Mouse (Mus musculus) liver, embryonic 15.5 days (tissue): Measurements from ENCODE around the gene BC028528. TPM values are rescaled to one million over a fixed set of nuclear protein-coding genes. Genes with fewer than 3 reads are reported as not detected.

Experiments
- ATAC-seq: fragments of 200-750 bp; cut with Nextera tagmentation; 2 replicates; pipeline ENCODE4 v1.8.0; 2017; ENCODE audit warnings: moderate number of reproducible peaks, mild to moderate bottlenecking, moderate library complexity; ENCODE audit not compliant: insufficient read depth
- H3K27ac ChIP-seq: fragments of 300-500 bp; sonication (generic); replicated peaks from 2 replicates; pipeline ENCODE4 v1.5.1; 2015; ENCODE audit warnings: mild to moderate bottlenecking, inconsistent platforms
- H3K27me3 ChIP-seq: fragments of 300-500 bp; sonication (generic); 2 replicates; pipeline ENCODE4 v1.6.1; 2015; ENCODE audit warnings: mild to moderate bottlenecking, inconsistent platforms
- H3K36me3 ChIP-seq: fragments of 300-500 bp; sonication (generic); replicated peaks from 2 replicates; pipeline ENCODE4 v1.6.1; 2015; ENCODE audit warnings: moderate library complexity, mild to moderate bottlenecking, inconsistent platforms
- H3K4me1 ChIP-seq: fragments of 300-500 bp; sonication (generic); replicated peaks from 2 replicates; pipeline ENCODE4 v1.6.1; 2015; ENCODE audit warnings: inconsistent platforms
- H3K4me2 ChIP-seq: fragments of 300-500 bp; sonication (generic); 2 replicates; pipeline ENCODE4 v1.6.1; 2015; ENCODE audit warnings: moderate library complexity, mild to moderate bottlenecking, inconsistent platforms
- H3K4me3 ChIP-seq: fragments of 300-500 bp; sonication (generic); replicated peaks from 2 replicates; pipeline ENCODE4 v1.5.1; 2015; ENCODE audit warnings: mild to moderate bottlenecking, inconsistent platforms
- H3K9ac ChIP-seq: fragments of 300-500 bp; sonication (generic); 2 replicates; pipeline ENCODE4 v1.6.1; 2015; ENCODE audit warnings: moderate library complexity, mild to moderate bottlenecking, inconsistent platforms
- H3K9me3 ChIP-seq: fragments of 300-500 bp; sonication (generic); replicated peaks from 2 replicates; pipeline ENCODE4 v1.6.1; 2016; ENCODE audit warnings: inconsistent platforms
- WGBS: fragments of 180-500 bp; shearing (Covaris S2); methylation state at CpG from one replicate; pipeline ENCODE4 v1.1.7; 2015; ENCODE audit warnings: mixed read lengths; ENCODE audit not compliant: insufficient replicate concordance; 5-methylcytosine and 5-hydroxymethylcytosine counted together
- polyA plus RNA-seq: library from polyadenylated mRNA; unstranded; fragments of >200 nt; fragmentation: Nextera tagmentation; extraction: Ambion mirVana; gene quantifications from 2 replicates; pipeline ENCODE4 v1.2.1, GENCODE M21; 2015

Gene BC028528
- 6.6 and 7.0 TPM in 2 replicates for polyA plus RNA-seq

DNA sequence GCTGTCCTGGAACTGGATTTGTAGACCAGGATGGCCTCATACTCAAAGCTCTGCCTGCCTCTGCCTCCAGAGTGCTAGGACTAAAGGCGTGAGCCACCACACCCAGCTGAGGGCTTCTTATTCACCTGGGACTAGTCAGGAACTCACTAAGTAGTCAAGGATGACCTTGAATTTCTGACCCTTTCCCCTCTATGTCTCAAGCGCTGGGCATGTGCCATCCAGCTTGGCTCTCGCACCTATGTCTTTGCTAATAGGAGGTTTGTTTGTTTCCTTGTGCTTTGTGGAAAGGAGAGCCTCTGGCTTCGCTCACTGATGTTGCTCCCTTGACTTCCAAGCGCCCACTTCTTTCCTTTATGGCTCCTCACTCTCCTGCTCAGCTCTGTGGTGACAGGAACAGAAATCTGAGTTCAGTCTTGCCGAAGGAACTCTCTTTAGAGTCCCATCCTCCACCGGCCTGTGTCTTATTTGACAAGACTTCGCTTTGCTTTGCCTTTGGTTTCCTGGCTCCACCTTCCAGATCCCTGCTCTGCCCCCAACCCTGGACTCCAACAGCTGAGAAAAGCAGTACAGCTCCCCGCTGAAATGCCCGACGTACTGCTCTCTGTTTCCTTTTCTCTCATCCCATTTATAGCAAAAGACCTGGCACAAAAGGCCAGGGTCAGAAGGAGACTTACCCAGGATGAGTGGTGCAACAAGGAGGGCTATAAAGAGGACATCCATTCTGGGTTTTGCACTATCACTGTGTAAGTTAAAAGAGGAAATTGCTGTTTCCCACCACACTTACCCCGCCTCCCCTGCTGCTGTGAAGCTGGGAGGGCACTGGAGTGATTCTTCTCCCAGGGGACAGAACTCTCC is at the start of gene BC028528:
Gene BC028528 (minus strand): TSS at position 795 of the 855 bp plus-strand sequence.
- Histone ChIP-seq H3K9me3 (no peaks in the 10 kb centered on the region), H3K4me2 (peak within 1 kb of the TSS; percentile 87), H3K4me1 (peaks cover 44% of the 10 kb centered on the region), H3K9ac (peak within 1 kb of the TSS; percentile 10; the same call in 1 of the 2 replicates), H3K27me3 (peaks cover 9% of the 10 kb centered on the region; the same call in 1 of the 2 replicates), H3K36me3 (no peaks in the 10 kb centered on the region), H3K4me3 (peak within 1 kb of the TSS; percentile 19), H3K27ac (peak within 1 kb of the TSS; percentile 61)
- no peak for ATAC-seq
- 19% methylated on average over 12 of the region's 12 CpGs for WGBS

DNA sequence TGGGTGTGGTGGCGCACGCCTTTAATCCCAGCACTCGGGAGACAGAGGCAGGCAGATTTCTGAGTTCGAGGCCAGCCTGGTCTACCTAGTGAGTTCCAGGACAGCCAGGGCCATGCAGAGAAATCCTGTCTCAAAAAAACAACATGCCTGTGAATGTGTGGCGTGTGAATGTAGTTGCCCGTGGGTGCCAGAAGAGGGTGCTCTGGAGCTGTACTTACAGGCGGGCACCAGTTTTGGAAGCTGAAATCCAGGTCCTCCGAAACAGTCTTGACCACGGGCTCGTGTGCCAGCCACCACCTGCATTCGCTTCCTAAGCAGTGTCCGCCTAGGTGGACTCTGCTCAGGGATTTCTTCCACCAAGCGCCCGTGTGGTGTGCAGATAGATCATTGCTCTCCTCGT is 47.0 kb upstream of the BC028528 start:
- no peak overlapping the region for H3K27ac ChIP-seq
- H3K36me3 ChIP-seq, result peaks cover 98% of the 10 kb centered on the region
- no peak overlapping the region for H3K4me2 ChIP-seq
- 86% methylated on average over 15 of the region's 15 CpGs for WGBS
- H3K4me3 ChIP-seq, result no peak overlapping the region
- H3K9me3 ChIP-seq, result no peaks in the 10 kb centered on the region
- no peaks in the 10 kb centered on the region; the same call in 1 of the 2 replicates for H3K4me1 ChIP-seq
- no peaks in the 10 kb centered on the region for H3K27me3 ChIP-seq
- H3K9ac ChIP-seq, result no peak overlapping the region
- no peak for ATAC-seq

DNA sequence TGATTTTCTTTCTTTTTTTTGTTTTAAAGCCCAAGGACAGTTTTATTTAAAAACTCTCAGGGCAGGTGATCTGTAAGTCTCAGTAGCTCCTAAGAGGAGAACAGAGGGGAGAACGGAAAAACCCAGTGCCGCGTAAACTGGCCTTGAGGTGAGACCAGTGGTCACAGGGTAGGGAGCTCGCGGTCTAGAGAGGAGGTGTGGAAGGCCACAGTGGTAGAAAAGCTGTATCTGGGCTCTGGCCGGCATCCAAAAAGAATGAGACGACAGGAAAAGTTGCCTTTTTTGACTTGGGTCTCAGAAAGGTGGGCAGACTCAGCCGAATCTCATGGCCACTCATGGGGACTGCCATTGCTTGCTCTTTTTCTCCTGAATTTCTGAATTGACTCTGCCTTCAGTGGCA is 46.4 kb upstream of the BC028528 start:
- H3K27me3 ChIP-seq, result no peaks in the 10 kb centered on the region
- WGBS, result 89% methylated on average over 8 of the region's 8 CpGs
- peaks cover 98% of the 10 kb centered on the region for H3K36me3 ChIP-seq
- no peak overlapping the region for H3K4me2 ChIP-seq
- H3K27ac ChIP-seq, result no peak overlapping the region
- ATAC-seq, result no peak
- no peak overlapping the region for H3K4me3 ChIP-seq
- H3K9ac ChIP-seq, result no peak overlapping the region
- no peaks in the 10 kb centered on the region for H3K9me3 ChIP-seq
- H3K4me1 ChIP-seq, result no peaks in the 10 kb centered on the region; the same call in 1 of the 2 replicates

DNA sequence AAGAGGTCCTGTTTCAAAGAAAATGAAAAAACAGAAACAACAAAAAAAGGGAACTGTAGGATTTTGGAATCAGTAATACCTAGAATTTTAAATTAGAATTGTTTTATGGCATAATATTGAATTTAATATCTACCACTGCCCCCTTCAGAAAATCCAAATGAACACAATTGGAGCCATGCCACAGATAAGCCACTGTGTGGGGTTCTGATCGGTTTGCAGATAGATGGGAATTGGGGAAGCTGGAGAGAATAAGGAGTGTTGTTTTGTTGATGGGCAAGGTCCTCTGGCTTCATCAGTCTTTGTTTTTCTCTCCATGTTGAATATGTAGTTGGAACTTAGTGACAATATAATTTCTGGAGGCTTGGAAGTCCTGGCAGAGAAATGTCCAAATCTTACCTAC is 42.6 kb upstream of the BC028528 start:
- Histone ChIP-seq H3K27ac (no peak overlapping the region), H3K4me2 (no peak overlapping the region), H3K9me3 (no peaks in the 10 kb centered on the region), H3K36me3 (peaks cover 62% of the 10 kb centered on the region), H3K9ac (no peak overlapping the region), H3K27me3 (no peaks in the 10 kb centered on the region), H3K4me3 (no peak overlapping the region), H3K4me1 (peaks cover 22% of the 10 kb centered on the region)
- WGBS, result 76% methylated on average over 1 of the region's 1 CpGs
- ATAC-seq, result no peak

DNA sequence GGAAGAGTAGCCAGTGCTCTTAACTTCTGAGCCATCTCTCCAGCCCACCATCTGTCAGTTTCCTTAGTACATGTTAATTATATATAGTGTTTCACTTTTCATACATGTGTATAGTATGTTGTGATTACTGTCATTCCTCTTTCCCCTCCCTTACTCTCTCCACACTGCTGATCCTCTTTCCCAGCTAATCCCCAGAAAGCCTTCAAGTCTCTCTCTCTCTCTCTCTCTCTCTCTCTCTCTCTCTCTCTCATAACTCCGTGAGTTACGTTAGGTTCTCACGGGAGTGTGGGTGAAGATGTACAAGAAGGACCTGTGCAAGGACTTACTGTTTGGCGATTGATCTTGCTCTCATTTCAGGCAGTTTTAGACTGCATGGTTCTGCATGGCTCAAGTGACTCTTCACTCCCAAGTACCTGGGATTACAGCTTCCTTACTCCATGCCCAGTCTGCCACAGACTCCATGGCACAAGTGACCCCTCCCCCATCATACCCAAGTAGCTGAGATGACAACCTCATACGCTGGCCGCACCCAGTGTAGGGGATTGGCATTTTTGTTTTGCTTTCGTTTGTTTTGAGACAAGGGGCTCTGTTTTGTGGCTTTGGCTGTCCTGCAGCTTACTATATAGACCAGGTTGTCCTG is 41.4 kb upstream of the BC028528 start:
- Histone ChIP-seq H3K27me3 (no peaks in the 10 kb centered on the region), H3K9me3 (no peaks in the 10 kb centered on the region), H3K27ac (no peak overlapping the region), H3K4me3 (no peak overlapping the region), H3K36me3 (peaks cover 50% of the 10 kb centered on the region), H3K9ac (no peak overlapping the region), H3K4me1 (peaks cover 26% of the 10 kb centered on the region), H3K4me2 (no peak overlapping the region)
- no peak for ATAC-seq
- 90% methylated on average over 7 of the region's 7 CpGs for WGBS

DNA sequence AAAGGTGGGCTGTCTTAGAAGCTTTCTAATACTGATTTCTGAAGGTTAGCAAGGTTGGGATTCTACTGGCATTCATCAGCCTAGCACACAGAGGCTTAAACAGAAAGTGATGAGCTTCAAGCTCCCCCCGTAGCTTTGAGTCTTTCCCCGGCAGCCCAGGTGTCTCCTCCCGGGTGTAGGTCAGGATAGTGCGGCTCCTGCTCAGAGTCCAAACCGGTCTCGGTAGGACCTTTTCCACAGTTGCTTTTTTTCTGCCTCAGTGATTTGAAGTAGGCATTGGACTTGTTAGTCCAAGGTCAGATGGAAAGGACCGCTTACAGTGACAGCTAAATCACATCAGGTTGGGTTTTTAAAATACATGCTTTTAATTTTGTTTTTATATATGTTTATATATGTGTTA is 40.8 kb upstream of the BC028528 start:
- H3K36me3 ChIP-seq, result peaks cover 43% of the 10 kb centered on the region
- WGBS, result 80% methylated on average over 7 of the region's 7 CpGs
- H3K9ac ChIP-seq, result no peak overlapping the region
- peaks cover 31% of the 10 kb centered on the region for H3K4me1 ChIP-seq
- no peak for ATAC-seq
- H3K9me3 ChIP-seq, result no peaks in the 10 kb centered on the region
- no peaks in the 10 kb centered on the region for H3K27me3 ChIP-seq
- H3K4me3 ChIP-seq, result no peak overlapping the region
- peak overlapping the region; percentile 6; the same call in 1 of the 2 replicates for H3K4me2 ChIP-seq
- H3K27ac ChIP-seq, result no peak overlapping the region

DNA sequence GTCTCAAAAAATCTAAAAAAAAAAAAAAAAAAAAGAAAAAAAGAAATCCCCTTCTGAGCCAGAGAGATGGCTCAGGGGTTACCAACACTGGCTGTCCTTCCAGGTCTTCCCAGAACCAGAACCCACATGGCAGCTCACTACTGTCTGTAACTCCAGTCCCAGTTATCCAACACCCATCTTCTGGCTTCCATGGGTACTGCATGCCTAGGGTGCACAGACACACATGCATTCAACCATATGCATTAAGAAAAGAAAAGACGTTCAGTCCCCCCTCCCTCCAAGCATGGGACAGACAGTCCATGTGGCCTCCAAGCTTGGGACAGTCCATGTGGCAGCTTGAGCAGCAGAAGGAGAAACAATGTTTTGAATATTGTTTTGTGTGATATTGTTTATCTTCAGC is 40.4 kb upstream of the BC028528 start:
- Histone ChIP-seq H3K36me3 (peaks cover 39% of the 10 kb centered on the region), H3K27ac (no peak overlapping the region), H3K27me3 (no peaks in the 10 kb centered on the region), H3K9me3 (no peaks in the 10 kb centered on the region), H3K4me3 (no peak overlapping the region), H3K4me2 (peak overlapping the region; percentile 6; the same call in 1 of the 2 replicates), H3K4me1 (peaks cover 35% of the 10 kb centered on the region), H3K9ac (no peak overlapping the region)
- 47% methylated on average over 1 of the region's 1 CpGs for WGBS
- no peak for ATAC-seq

DNA sequence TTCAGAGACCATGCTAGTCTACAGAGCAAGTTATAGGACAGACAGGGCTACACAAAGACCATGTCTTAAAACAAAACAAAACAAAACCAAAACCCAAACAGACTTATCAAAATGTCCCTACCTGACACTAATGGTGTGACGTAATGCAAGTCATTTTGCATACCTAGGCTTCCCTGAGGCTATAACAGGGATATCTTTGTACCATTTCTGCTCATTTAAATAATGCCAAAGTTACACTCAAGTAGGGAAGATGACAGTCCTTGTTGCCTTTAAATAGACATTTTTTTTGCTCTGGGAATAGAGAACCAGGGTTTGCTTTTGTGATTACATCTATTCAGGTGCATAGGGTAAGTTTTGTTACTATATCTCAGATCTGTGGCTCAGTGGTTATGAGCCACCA is 39.7 kb upstream of the BC028528 start:
- H3K9ac ChIP-seq, result peak overlapping the region; percentile 98; the same call in 1 of the 2 replicates
- ATAC-seq, result no peak
- peak overlapping the region; percentile 90 for H3K4me3 ChIP-seq
- 79% methylated on average over 1 of the region's 1 CpGs for WGBS
- H3K4me2 ChIP-seq, result peak overlapping the region; percentile 83
- no peaks in the 10 kb centered on the region for H3K27me3 ChIP-seq
- H3K36me3 ChIP-seq, result peaks cover 32% of the 10 kb centered on the region
- H3K9me3 ChIP-seq, result no peaks in the 10 kb centered on the region
- peaks cover 35% of the 10 kb centered on the region for H3K4me1 ChIP-seq
- no peak overlapping the region for H3K27ac ChIP-seq

DNA sequence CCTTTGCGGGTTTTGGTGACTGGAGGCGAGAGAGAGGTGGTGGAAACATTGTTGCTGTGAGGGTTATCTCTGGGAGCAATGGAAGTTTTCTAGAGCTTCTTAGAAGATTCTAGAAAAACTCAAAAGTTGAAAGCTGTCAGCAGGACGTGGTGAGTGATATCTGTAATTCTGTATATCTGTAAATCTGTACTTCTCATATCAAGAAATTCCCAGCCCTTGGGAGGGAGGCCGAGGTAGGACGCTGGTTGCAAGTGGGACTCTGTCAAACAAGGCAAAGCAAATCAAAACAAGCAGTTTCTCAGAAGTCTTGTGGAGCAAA is 38.6 kb upstream of the BC028528 start:
- H3K4me1 ChIP-seq, result peaks cover 35% of the 10 kb centered on the region
- H3K27me3 ChIP-seq, result no peaks in the 10 kb centered on the region
- H3K4me2 ChIP-seq, result peak overlapping the region; percentile 83
- ATAC-seq, result no peak
- H3K36me3 ChIP-seq, result peaks cover 24% of the 10 kb centered on the region
- H3K9me3 ChIP-seq, result no peaks in the 10 kb centered on the region
- H3K27ac ChIP-seq, result peak overlapping the region; percentile 91
- under 1% methylated on average over 5 of the region's 5 CpGs for WGBS
- H3K4me3 ChIP-seq, result peak overlapping the region; percentile 90
- H3K9ac ChIP-seq, result peak overlapping the region; percentile 98

DNA sequence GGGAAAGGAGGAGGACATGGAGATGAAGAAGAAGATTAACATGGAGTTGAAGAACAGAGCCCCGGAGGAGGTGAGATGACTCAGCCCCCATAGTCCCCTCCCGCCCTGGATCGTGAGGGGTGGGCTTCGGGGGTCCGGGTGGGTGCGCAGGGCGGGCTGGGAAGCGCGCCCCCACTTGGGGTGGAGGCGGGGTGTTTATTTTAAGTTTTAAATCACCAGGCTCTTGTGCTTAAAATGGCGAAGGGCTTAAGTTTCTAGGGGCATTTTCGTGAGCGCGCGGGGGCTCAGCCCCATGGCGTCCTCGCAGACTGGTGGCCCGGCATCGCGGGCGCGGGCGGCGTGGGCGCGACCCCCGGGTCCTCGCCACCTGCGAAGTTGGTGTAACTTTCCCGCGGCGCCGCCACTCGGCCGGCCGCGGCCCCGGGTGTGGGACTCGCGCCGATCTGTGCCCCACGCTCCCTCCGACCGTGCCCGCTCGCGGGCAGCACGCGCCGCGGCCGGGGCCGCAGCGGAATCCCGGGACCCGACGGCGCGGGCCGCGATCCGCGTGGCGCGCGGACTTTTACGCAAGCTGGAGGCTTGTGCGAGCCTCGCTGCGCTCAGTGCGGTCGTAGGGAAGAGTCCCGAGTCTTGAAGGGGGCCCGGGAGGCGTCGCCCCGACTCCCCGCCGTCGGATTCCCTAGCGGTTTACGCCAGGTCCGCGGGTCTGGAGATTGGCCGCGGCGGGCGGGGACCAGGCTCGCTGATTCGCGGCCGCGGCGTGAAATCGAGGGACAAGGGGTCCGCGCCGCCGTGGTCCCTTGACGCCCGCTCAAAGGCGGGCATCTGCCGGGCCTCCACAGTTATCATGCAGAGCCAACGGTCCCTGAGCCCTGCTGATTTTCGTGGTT is 38.0 kb upstream of the BC028528 start:
- Histone ChIP-seq H3K27ac (peak overlapping the region; percentile 91), H3K9ac (peak overlapping the region; percentile 98), H3K27me3 (no peaks in the 10 kb centered on the region), H3K4me2 (peak overlapping the region; percentile 83), H3K9me3 (no peaks in the 10 kb centered on the region), H3K4me1 (peaks cover 35% of the 10 kb centered on the region), H3K4me3 (peak overlapping the region; percentile 90), H3K36me3 (peaks cover 18% of the 10 kb centered on the region)
- peak; percentile 5; the same call in 1 of the 2 replicates for ATAC-seq
- under 1% methylated on average over 105 of the region's 105 CpGs for WGBS
